Mouse (Mus musculus) lung, adult 2 months (tissue): ENCODE measurements around the gene Ppfia1.

Experiments used
- CTCF ChIP-seq: fragments of 200-500 bp; IDR thresholded peaks from 2 replicates; pipeline ENCODE4 v1.5.1; 2011; ENCODE audit warnings: mild to moderate bottlenecking, low read length, control low read depth; ENCODE audit not compliant: insufficient read depth
- POLR2A ChIP-seq: fragments of 200-500 bp; IDR thresholded peaks from 2 replicates; pipeline ENCODE4 v1.6.1; 2011; ENCODE audit warnings: low read depth, mild to moderate bottlenecking, control low read depth, low read length, borderline replicate concordance; ENCODE audit errors: extremely low read depth

DNA sequence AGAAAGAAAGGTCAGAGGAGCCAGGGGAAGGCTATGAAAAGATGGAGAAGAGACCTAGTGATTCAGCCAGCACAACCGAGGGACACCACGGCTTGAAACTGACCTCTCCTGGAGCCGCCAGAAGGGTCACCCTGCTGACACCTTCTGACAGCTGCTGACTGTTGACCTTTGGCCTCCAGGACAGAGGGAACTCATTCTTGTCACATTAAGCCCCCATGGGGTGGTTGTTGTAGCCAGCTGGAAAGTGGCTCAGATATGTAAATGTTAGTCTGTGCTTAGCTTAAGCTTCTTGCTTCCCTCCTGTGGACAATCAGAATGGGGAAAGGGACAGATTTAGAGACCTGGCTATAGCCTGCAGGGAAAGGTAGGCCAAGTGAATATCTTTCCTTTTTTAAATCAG lies 8.5 kb upstream of the Ppfia1 start:
- TF ChIP-seq POLR2A (no peak), CTCF (no peak)
